In the genomic region with DNA sequence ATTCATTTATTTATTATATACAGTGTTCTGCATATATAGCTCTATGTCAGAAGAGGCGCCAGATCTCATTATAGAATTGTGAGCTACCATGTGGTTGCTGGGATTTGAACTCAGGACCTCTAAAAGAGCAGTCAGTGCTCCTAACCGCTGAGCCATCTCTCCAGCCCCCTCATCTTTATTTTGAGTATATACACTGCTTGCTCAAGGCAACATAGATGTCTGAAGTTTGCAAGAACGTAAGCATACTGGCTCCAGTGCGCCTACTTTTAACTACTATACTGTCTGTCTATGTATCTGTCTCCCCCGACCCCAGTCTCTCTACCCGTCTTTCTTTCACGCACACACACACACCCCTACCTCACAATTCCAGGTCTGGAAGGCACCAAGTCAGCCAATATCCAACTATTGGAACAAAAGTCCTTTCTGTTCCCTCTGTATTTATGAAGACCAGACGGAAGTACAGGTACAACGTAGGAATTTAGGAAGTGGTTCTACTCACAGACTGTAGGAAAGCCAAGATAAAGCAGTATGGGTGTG, we compare ENCODE assay signal across 8 mouse cellular contexts. TPM values are rescaled to one million over a fixed set of nuclear protein-coding genes. Genes with fewer than 3 reads are reported as not detected.
DNase-seq lines count a peak whose midpoint lies in the region; ATAC-seq and TF ChIP-seq lines count a peak whose summit lies in the region.

No protein-coding gene starts in this region.

- H3K9ac ChIP-seq in intestine, postnatal 0 days (ENCODE audit: low read depth, low read length) = no peak overlapping the region
- no peak overlapping the region for H3K9ac ChIP-seq in neural tube, embryonic 12.5 days

- ATAC-seq in intestine, postnatal 0 days = no peak
- ATAC-seq in neural tube, embryonic 12.5 days (ENCODE audit: low FRiP score, low read depth) = no peak

- peaks cover 26% of the 10 kb centered on the region for H3K36me3 ChIP-seq in forebrain, embryonic 10.5 days (replicated peaks)
- peaks cover 15% of the 10 kb centered on the region for H3K36me3 ChIP-seq in intestine, postnatal 0 days (ENCODE audit: control insufficient read depth, insufficient read depth)
- peaks cover 22% of the 10 kb centered on the region for H3K36me3 ChIP-seq in neural tube, embryonic 12.5 days

- no peaks in the 10 kb centered on the region for H3K9me3 ChIP-seq in forebrain, embryonic 10.5 days
- H3K9me3 ChIP-seq in intestine, postnatal 0 days (ENCODE audit: control insufficient read depth) = no peaks in the 10 kb centered on the region
- no peaks in the 10 kb centered on the region for H3K9me3 ChIP-seq in neural tube, embryonic 12.5 days

- 68% methylated on average over 9 of the region's 9 CpGs for WGBS in forebrain, embryonic 10.5 days
- WGBS in intestine, postnatal 0 days = 55% methylated on average over 9 of the region's 9 CpGs
- WGBS in neural tube, embryonic 12.5 days = 65% methylated on average over 9 of the region's 9 CpGs

- no peak for DNase-seq in layer of hippocampus, adult 2 months (ENCODE audit: low spot score in 2 of 2)
- no peak for DNase-seq in layer of hippocampus, adult 9-11 months
- no peak for DNase-seq in forebrain, embryonic 10.5 days (ENCODE audit: extremely low spot score, low spot score)
- DNase-seq in yolk sac, embryonic 10.5 days (ENCODE audit: low spot score) = no peak
- no peak for DNase-seq in ovary, postnatal 14 days (ENCODE audit: low spot score)
- no peak for DNase-seq in left cerebral cortex, adult 9 months (ENCODE audit: low spot score in 2 of 2)

- peak overlapping the region; percentile 80 for H3K4me2 ChIP-seq in intestine, postnatal 0 days (replicated peaks; ENCODE audit: low read depth)
- H3K4me2 ChIP-seq in neural tube, embryonic 12.5 days (replicated peaks) = peak overlapping the region; percentile 86

- H3K27me3 ChIP-seq in forebrain, embryonic 10.5 days (ENCODE audit: poor library complexity, severe bottlenecking) = no peaks in the 10 kb centered on the region
- no peaks in the 10 kb centered on the region for H3K27me3 ChIP-seq in intestine, postnatal 0 days (replicated peaks; ENCODE audit: control insufficient read depth, insufficient read depth, low read length)
- no peaks in the 10 kb centered on the region for H3K27me3 ChIP-seq in neural tube, embryonic 12.5 days (replicated peaks)

- H3K4me1 ChIP-seq in forebrain, embryonic 10.5 days = peaks cover 22% of the 10 kb centered on the region
- H3K4me1 ChIP-seq in intestine, postnatal 0 days (replicated peaks; ENCODE audit: control insufficient read depth, insufficient read depth, low read length) = 0 out of 2 replicates have a peak, but pooled peaks cover 3% of the 10 kb centered on the region
- H3K4me1 ChIP-seq in neural tube, embryonic 12.5 days = peaks cover 13% of the 10 kb centered on the region

- no peak for TF ChIP-seq CTCF in layer of hippocampus, adult 2 months (conservative IDR thresholded peaks at IDR 0.05)
- no peak for TF ChIP-seq CTCF in intestine, postnatal 0 days (IDR thresholded peaks at IDR 0.05; ENCODE audit: low read depth)

- peak overlapping the region; percentile 69 for H3K4me3 ChIP-seq in layer of hippocampus, adult 2 months
- H3K4me3 ChIP-seq in forebrain, embryonic 10.5 days = peak overlapping the region; percentile 99
- H3K4me3 ChIP-seq in intestine, postnatal 0 days (ENCODE audit: low read depth, low read length) = peak overlapping the region; percentile 95
- H3K4me3 ChIP-seq in neural tube, embryonic 12.5 days = peak overlapping the region; percentile 99; the same call in 1 of the 2 replicates

- H3K27ac ChIP-seq in layer of hippocampus, adult 2 months = peak overlapping the region; percentile 97
- no peak overlapping the region for H3K27ac ChIP-seq in forebrain, embryonic 10.5 days
- H3K27ac ChIP-seq in intestine, postnatal 0 days (ENCODE audit: low read depth, low read length) = no peak overlapping the region
- H3K27ac ChIP-seq in neural tube, embryonic 12.5 days = no peak overlapping the region

RNA-seq across cellular contexts. Expression of a gene that starts 0.6 kb away (rescaled TPM):
- total RNA-seq in layer of hippocampus, adult 2 months (2021) = 10 to 100 TPM; 20.8 to 22.1 TPM
- polyA plus RNA-seq in forebrain, embryonic 10.5 days (2016; fragmentation: Nextera tagmentation; extraction: Ambion mirVana) = 20.5 and 22.1 TPM in 2 replicates
- polyA plus RNA-seq in intestine, postnatal 0 days (2015; fragmentation: Nextera tagmentation; extraction: Ambion mirVana) = 13.9 and 14.6 TPM in 2 replicates
- polyA plus RNA-seq in neural tube, embryonic 12.5 days (2016; fragmentation: Nextera tagmentation; extraction: Ambion mirVana) = 30.2 and 30.4 TPM in 2 replicates

RNA-seq across cellular contexts. Expression of a gene that starts 0.7 kb away (rescaled TPM):
- total RNA-seq in layer of hippocampus, adult 2 months (2021) = 1 to 10 TPM; 2.3 to 2.7 TPM
- 6.5 and 7.9 TPM in 2 replicates for polyA plus RNA-seq in forebrain, embryonic 10.5 days (2016; fragmentation: Nextera tagmentation; extraction: Ambion mirVana)
- polyA plus RNA-seq in intestine, postnatal 0 days (2015; fragmentation: Nextera tagmentation; extraction: Ambion mirVana) = 0.88 and 1.6 TPM in 2 replicates
- polyA plus RNA-seq in neural tube, embryonic 12.5 days (2016; fragmentation: Nextera tagmentation; extraction: Ambion mirVana) = 5.8 and 8.5 TPM in 2 replicates

RNA-seq across cellular contexts. Expression of a gene that starts 14.2 kb away (rescaled TPM):
- 100 to 1,000 TPM; 206 to 234 TPM for total RNA-seq in layer of hippocampus, adult 2 months (2021)
- 308 and 321 TPM in 2 replicates for polyA plus RNA-seq in forebrain, embryonic 10.5 days (2016; fragmentation: Nextera tagmentation; extraction: Ambion mirVana)
- 387 and 412 TPM in 2 replicates for polyA plus RNA-seq in intestine, postnatal 0 days (2015; fragmentation: Nextera tagmentation; extraction: Ambion mirVana)
- 323 and 352 TPM in 2 replicates for polyA plus RNA-seq in neural tube, embryonic 12.5 days (2016; fragmentation: Nextera tagmentation; extraction: Ambion mirVana)

RNA-seq across cellular contexts. Expression of a gene that starts 14.2 kb away (rescaled TPM):
- total RNA-seq in layer of hippocampus, adult 2 months (2021) = 100 to 1,000 TPM; 109 to 112 TPM
- 325 and 340 TPM in 2 replicates for polyA plus RNA-seq in forebrain, embryonic 10.5 days (2016; fragmentation: Nextera tagmentation; extraction: Ambion mirVana)
- 738 and 800 TPM in 2 replicates for polyA plus RNA-seq in intestine, postnatal 0 days (2015; fragmentation: Nextera tagmentation; extraction: Ambion mirVana)
- 213 and 215 TPM in 2 replicates for polyA plus RNA-seq in neural tube, embryonic 12.5 days (2016; fragmentation: Nextera tagmentation; extraction: Ambion mirVana)

RNA-seq across cellular contexts. Expression of a gene that starts 41.7 kb away (rescaled TPM):
- 100 to 1,000 TPM; 131 to 136 TPM for total RNA-seq in layer of hippocampus, adult 2 months (2021)
- 54.0 and 59.0 TPM in 2 replicates for polyA plus RNA-seq in forebrain, embryonic 10.5 days (2016; fragmentation: Nextera tagmentation; extraction: Ambion mirVana)
- polyA plus RNA-seq in intestine, postnatal 0 days (2015; fragmentation: Nextera tagmentation; extraction: Ambion mirVana) = 35.3 and 41.7 TPM in 2 replicates
- 46.2 and 56.0 TPM in 2 replicates for polyA plus RNA-seq in neural tube, embryonic 12.5 days (2016; fragmentation: Nextera tagmentation; extraction: Ambion mirVana)
